Mouse (Mus musculus): ENCODE results near the gene Ntmt1. TPM values are rescaled to one million over a fixed set of nuclear protein-coding genes. Genes with fewer than 3 reads are reported as not detected.
A peak's percentile ranks its signal among the peaks of the same experiment; 100 is the strongest.

Gene Ntmt1
- polyA plus RNA-seq, 1 experiment from 2014 or later = 84.5 TPM

DNA sequence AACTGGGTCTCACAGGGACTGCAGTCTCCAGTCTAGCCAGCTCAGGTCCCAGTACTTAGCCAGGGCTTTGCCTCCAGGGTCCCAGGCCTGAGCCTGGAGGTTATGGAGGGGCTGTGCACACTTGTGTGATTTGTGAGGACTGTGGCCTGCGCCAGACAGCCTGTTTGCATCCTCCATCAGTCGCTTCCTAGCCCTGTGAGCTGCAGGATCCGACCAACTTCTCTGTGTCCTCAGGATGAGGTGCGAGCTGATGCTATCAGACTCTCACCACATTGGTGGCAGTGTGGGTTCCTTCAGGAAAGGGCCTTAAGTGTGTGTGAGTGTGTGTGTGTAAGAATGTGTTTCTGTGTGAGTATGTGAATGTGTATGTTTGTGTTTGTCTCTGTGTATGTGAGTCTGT lies 20.2 kb upstream of the Ntmt1 start:
- WGBS = 54% methylated on average over 4 of the region's 4 CpGs
- H3K4me1 ChIP-seq (replicated peaks) = peaks cover 20% of the 10 kb centered on the region
- 0 out of 2 replicates have a peak overlapping the region, but pooled peaks have one; percentile 26 for H3K9ac ChIP-seq

DNA sequence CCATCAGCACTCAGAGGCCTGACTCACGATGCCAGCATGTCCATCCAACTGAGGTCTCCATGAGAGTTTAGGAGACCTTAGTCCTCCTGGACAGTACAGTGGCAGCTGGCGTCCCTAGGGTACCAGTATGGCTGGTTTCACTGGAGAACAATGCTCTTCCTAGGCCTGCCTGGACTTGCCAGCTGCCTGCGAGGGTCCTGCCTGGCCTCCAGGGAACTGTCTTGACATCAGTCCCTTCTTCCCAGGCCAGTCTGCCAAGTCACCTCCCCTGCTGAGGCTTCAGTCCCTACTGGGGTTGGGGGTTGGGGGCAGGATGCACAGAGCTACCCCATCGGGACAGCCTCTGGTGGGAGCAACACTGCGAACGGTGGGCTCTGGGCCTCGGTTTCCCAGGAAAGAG lies 15.6 kb upstream of the Ntmt1 start:
- peaks cover 25% of the 10 kb centered on the region for H3K4me1 ChIP-seq (replicated peaks)
- no peaks in the 10 kb centered on the region for H3K9me3 ChIP-seq
- 87% methylated on average over 7 of the region's 7 CpGs for WGBS
- H3K27ac ChIP-seq = no peak overlapping the region
- no peak overlapping the region for H3K4me2 ChIP-seq (replicated peaks)
- ATAC-seq = no peak
- no peaks in the 10 kb centered on the region for H3K36me3 ChIP-seq
- no peaks in the 10 kb centered on the region for H3K27me3 ChIP-seq (replicated peaks)
- H3K4me3 ChIP-seq (replicated peaks) = no peak overlapping the region
- H3K9ac ChIP-seq = no peak overlapping the region

More for the DNA sequence above, 20.2 kb upstream of the Ntmt1 start:
- no peak overlapping the region for H3K4me2 ChIP-seq (replicated peaks)
- no peaks in the 10 kb centered on the region for H3K36me3 ChIP-seq
- no peak overlapping the region for H3K4me3 ChIP-seq (replicated peaks)
- H3K27me3 ChIP-seq (replicated peaks) = no peaks in the 10 kb centered on the region
- no peaks in the 10 kb centered on the region for H3K9me3 ChIP-seq
- ATAC-seq = no peak
- H3K27ac ChIP-seq = 0 out of 2 replicates have a peak overlapping the region, but pooled peaks have one; percentile 27

DNA sequence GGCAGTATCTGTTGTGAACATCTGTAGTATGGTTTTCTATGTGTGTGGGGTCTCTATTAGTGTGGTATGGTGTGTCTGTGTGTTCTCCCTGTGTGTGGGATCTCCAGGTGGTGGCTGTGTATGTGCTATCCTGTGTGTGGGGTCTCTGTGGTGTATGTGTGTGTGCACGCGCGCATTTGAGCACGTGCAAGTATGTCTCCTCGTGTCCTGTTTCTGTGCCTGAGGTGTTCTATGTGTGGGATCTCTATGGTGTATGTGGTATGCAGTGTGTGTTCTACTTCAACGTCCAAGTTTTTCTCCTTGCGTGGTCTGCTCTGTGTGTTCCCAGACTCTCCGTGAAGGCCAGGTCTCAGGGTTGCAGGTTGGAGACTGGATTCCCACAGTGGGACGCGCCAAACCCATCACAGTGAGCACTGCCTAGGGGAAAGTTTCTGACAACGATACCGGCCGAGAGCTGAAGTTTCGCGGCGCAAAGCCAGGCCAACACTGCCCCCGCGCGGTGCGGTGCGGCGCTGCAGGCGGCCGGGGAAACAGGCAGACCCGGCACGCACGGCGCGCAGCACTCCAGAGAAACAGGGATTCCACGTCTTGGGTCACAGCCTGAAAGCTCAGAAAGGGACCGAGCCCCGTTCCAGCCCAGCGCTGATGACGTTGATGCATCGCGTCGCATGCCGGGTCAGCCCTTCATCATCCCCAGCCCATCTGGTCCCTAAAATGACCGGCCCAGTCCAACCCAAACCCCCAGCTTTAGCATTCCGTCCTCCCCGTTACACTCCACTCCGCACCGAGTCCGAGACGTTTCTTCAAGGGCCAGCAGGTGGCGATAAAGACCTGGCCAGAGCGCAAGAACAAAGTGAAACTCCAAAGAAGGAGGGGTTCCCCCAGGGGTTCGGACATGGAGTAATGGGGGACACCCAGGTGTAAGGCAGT lies 13.2 kb upstream of the Ntmt1 start:
- no peaks in the 10 kb centered on the region; the same call in 1 of the 2 replicates for H3K27me3 ChIP-seq (replicated peaks)
- no peaks in the 10 kb centered on the region for H3K9me3 ChIP-seq
- H3K4me3 ChIP-seq (replicated peaks) = peak overlapping the region; percentile 42
- H3K4me2 ChIP-seq (replicated peaks) = peak overlapping the region; percentile 84
- H3K36me3 ChIP-seq = no peaks in the 10 kb centered on the region
- 3% methylated on average over 48 of the region's 48 CpGs for WGBS
- H3K9ac ChIP-seq = peak overlapping the region; percentile 37; the same call in 1 of the 2 replicates
- peak; percentile 84 for ATAC-seq
- peaks cover 23% of the 10 kb centered on the region for H3K4me1 ChIP-seq (replicated peaks)
- H3K27ac ChIP-seq = peak overlapping the region; percentile 82

DNA sequence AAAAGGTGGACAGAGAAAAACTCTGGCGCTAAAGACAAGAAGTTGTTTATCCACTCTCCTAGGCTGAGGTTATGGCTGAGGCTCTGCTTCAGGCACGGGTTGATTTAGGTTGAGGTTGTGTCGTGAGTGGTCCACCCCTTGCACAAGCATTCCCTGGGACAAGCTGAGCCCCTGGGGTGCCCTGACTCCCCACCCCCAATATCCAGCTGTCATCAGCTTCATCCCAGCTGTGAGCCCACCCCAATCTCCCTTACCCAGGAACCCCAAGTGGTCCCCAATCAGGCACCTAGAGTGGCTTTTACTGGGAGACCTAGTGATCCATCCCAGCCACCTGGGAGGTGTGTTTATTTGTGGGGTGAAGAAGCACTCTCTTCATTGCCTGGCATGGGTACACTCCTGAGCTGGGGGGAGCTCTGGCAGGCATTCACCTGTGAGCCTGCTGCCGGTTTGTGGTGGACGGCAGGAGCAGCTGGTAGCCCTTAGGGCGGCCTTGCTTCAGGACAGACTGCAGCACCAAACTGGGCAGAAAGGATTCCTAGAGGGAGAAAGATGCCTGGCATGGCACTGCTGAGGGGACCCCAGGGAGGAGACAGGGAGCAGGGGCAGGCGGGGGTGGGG lies 12.2 kb upstream of the Ntmt1 start:
- H3K4me3 ChIP-seq (replicated peaks) = no peak overlapping the region
- no peak for ATAC-seq
- H3K36me3 ChIP-seq = no peaks in the 10 kb centered on the region
- WGBS = 76% methylated on average over 7 of the region's 7 CpGs
- no peaks in the 10 kb centered on the region; the same call in 1 of the 2 replicates for H3K27me3 ChIP-seq (replicated peaks)
- H3K9me3 ChIP-seq = no peaks in the 10 kb centered on the region
- H3K9ac ChIP-seq = 0 out of 2 replicates have a peak overlapping the region, but pooled peaks have one; percentile 37
- no peak overlapping the region for H3K27ac ChIP-seq
- H3K4me2 ChIP-seq (replicated peaks) = peak overlapping the region; percentile 84
- H3K4me1 ChIP-seq (replicated peaks) = peaks cover 24% of the 10 kb centered on the region

DNA sequence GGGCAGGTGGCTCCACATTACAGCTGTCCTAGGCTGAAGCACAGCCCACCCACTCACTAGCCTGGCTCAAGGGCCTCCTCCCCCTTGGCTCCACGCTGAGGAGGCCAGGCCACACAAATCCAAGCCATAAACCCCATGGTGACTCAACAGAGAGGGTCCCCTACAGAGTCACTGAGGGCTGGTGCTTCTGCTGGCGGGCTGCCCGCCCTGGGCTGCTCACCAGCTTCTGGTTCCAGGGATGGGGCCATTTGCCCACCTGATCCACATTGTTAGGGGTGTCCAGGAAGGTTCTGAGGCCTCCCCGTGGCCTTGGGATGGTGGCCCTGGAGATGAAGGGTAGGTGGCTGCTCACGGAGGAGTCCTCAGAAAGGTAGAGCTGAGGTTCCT lies 11.7 kb upstream of the Ntmt1 start:
- ATAC-seq = no peak
- peaks cover 26% of the 10 kb centered on the region for H3K4me1 ChIP-seq (replicated peaks)
- no peak overlapping the region for H3K9ac ChIP-seq
- H3K27ac ChIP-seq = 0 out of 2 replicates have a peak overlapping the region, but pooled peaks have one; percentile 8
- H3K4me2 ChIP-seq (replicated peaks) = peak overlapping the region; percentile 50
- H3K36me3 ChIP-seq = no peaks in the 10 kb centered on the region
- peaks cover under 1% of the 10 kb centered on the region; the same call in 1 of the 2 replicates for H3K27me3 ChIP-seq (replicated peaks)
- H3K4me3 ChIP-seq (replicated peaks) = no peak overlapping the region
- 67% methylated on average over 5 of the region's 5 CpGs for WGBS
- H3K9me3 ChIP-seq = no peaks in the 10 kb centered on the region

DNA sequence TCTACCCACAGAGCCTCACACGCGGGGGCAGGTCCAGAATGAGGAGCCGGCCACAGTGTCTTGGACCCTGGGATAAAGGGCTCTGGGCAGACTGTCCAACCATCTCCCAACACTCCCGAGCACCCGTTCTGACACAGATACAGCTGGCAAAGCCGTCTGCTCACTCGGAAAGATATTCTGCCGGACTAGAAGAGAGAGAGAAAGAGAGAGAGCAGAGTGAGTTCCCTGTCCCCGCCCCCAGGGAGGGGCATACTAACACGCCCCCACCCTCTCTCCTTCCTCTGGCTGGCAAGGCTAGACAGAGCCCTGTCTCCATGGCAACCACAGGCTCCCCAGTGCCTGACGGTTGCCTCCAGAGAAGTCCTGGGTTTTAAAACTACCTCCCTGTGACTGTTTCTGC lies 11.2 kb upstream of the Ntmt1 start:
- 4% methylated on average over 11 of the region's 11 CpGs for WGBS
- Histone ChIP-seq H3K27ac (0 out of 2 replicates have a peak overlapping the region, but pooled peaks have one; percentile 8), H3K4me1 (replicated peaks) (peaks cover 31% of the 10 kb centered on the region), H3K4me3 (replicated peaks) (0 out of 2 replicates have a peak overlapping the region, but pooled peaks have one; percentile 3), H3K9ac (no peak overlapping the region), H3K4me2 (replicated peaks) (peak overlapping the region; percentile 50), H3K9me3 (no peaks in the 10 kb centered on the region), H3K27me3 (replicated peaks) (peaks cover 5% of the 10 kb centered on the region), H3K36me3 (no peaks in the 10 kb centered on the region)
- ATAC-seq = peak; percentile 52; the same call in 1 of the 2 replicates

DNA sequence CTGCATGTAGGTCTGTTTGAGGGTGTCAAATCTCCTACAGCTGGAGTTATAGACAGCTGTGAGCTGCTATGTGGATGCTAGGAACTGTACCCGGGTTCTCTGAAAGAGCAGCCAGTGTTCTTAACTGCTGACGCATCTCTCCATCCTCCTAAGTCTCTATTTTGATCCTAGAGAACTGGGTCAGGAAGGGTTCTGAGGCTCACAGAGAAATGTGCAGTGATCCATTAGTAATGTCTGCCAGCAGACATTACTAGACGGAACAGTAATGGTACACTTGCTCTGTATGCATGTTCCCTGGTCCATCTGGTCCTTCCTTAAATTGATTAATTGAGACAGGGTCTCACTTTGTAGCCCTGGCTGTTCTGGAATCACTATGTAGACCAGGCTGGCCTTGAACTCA lies 8.2 kb upstream of the Ntmt1 start:
- no peaks in the 10 kb centered on the region for H3K36me3 ChIP-seq
- H3K4me3 ChIP-seq (replicated peaks) = no peak overlapping the region
- no peaks in the 10 kb centered on the region for H3K9me3 ChIP-seq
- H3K27ac ChIP-seq = no peak overlapping the region
- no peak overlapping the region for H3K4me2 ChIP-seq (replicated peaks)
- WGBS = 73% methylated on average over 3 of the region's 3 CpGs
- no peak for ATAC-seq
- H3K27me3 ChIP-seq (replicated peaks) = peaks cover 13% of the 10 kb centered on the region
- H3K9ac ChIP-seq = no peak overlapping the region
- peaks cover 33% of the 10 kb centered on the region for H3K4me1 ChIP-seq (replicated peaks)

DNA sequence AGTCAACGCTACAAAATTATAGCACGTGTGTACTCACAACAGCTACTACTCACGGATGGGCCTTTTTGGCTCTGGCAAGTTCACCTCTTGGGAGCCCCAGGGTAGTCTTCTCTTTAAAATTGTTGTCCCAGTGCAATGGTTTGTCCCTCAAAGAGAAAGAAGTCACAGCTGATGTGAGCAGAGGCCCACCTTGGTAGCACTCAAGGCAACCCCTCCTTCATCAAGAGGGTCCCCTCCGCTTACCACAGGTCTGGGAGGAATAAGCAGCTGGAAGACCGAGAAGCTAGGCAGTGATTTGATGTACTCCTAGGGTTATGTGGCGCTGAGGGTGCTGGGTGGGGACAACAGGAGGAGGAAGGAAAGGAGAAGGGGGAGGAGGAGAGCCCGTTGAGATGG lies 7.0 kb upstream of the Ntmt1 start:
- WGBS = 43% methylated on average over 7 of the region's 7 CpGs
- Histone ChIP-seq H3K9ac (peak overlapping the region; percentile 58), H3K4me3 (replicated peaks) (peak overlapping the region; percentile 47)

DNA sequence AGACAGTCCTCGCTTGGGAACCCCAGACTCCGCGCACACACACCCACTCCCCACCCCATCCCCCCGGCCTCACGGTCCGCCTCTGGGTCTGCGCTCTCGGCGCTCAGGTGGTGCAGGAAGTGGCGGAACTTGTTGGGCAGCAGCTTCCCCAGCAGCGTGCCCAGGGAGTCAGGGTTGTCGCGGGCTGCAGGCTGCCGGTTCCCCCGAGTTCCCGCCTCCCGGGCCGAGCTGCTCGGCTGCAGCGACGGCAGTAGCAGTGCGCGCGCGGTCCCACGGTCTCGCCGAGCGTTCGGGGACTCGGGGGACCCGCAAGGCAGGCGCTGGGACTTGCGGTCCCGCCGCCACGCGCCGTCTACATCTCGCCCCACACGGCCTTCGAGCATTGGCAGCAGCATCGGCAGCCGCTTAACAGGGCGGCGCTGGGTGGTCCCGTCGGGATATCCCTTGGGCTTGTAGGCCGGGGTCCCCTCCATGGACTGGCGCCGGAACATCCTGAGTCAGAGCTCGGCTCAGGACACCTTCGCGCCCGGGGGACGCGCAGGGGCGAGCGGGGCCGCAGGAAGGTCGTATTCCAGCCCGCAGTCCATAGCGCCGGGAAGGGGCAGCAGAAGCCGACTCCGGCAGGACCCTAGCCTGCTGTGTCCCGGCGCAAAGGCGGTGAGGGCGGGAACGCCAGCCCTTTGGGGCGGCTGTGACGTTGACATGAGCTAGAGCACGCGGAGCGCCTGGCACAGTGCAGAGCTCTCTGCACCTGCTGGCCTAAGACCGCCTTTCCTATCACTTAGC lies 6.4 kb upstream of the Ntmt1 start:
- Histone ChIP-seq H3K27me3 (replicated peaks) (peaks cover 13% of the 10 kb centered on the region), H3K9ac (peak overlapping the region; percentile 58), H3K4me3 (replicated peaks) (peak overlapping the region; percentile 47), H3K36me3 (no peaks in the 10 kb centered on the region), H3K9me3 (no peaks in the 10 kb centered on the region), H3K4me2 (replicated peaks) (peak overlapping the region; percentile 100), H3K27ac (no peak overlapping the region), H3K4me1 (replicated peaks) (peaks cover 21% of the 10 kb centered on the region)
- 1% methylated on average over 77 of the region's 77 CpGs for WGBS
- ATAC-seq = peak; percentile 76

More for the DNA sequence above, 7.0 kb upstream of the Ntmt1 start:
- Histone ChIP-seq H3K4me1 (replicated peaks) (peaks cover 27% of the 10 kb centered on the region), H3K27me3 (replicated peaks) (peaks cover 13% of the 10 kb centered on the region), H3K9me3 (no peaks in the 10 kb centered on the region), H3K27ac (no peak overlapping the region), H3K4me2 (replicated peaks) (peak overlapping the region; percentile 100), H3K36me3 (no peaks in the 10 kb centered on the region)
- no peak for ATAC-seq

DNA sequence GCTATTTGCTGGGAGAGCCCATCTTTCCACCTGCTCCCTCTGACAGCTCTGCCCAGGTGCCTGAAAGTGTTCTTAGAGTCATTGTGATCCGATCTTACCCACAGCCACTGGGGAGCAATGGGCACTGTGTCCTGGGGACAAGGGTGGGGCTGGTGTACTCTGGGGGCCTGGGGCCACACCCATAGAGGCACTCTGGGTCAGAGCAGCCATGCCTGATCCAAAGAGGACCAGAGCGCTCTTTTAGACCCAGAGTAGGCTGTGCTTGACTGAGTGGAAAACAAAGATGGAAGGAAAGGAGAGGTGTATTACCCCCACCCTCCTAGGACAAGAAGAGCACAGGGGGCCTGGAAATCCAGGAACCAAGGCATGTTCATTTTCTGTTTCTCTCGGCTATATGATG lies 4.0 kb upstream of the Ntmt1 start, which contains the start of gene 1700001O22Rik:
Gene 1700001O22Rik, minus strand, starts transcription at position 58 of the 400 bp plus-strand sequence.
- Histone ChIP-seq H3K4me3 (replicated peaks) (no peak within 1 kb of the TSS), H3K4me1 (replicated peaks) (peaks cover 20% of the 10 kb centered on the region), H3K9ac (no peak within 1 kb of the TSS), H3K27me3 (replicated peaks) (peaks cover 13% of the 10 kb centered on the region), H3K36me3 (no peaks in the 10 kb centered on the region), H3K4me2 (replicated peaks) (no peak within 1 kb of the TSS), H3K9me3 (no peaks in the 10 kb centered on the region), H3K27ac (no peak within 1 kb of the TSS)
- WGBS = 82% methylated on average over 3 of the region's 3 CpGs
- no peak for ATAC-seq

DNA sequence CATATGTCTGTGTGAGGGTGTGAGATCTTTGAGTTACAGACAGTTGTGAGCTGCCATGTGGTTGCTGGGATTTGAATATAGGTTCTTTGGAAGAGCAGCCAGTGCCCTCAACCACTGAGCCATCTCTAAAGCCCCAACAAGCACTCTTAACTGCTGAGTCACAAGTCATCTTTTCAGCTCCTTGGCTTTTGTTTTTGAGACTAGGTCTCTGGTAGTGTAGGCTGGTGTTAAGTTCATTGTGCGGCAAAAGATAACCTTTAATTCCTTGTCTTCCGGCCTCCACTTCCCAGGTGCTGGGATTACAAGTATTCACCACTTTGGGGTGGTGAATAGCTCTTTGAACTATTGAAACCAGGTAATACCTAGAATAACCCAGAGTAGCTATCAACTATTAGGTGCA lies 1.6 kb upstream of the Ntmt1 start:
- WGBS = 94% methylated on average over 2 of the region's 2 CpGs
- Histone ChIP-seq H3K4me2 (replicated peaks) (no peak overlapping the region), H3K9ac (no peak overlapping the region), H3K4me1 (replicated peaks) (peaks cover 27% of the 10 kb centered on the region), H3K9me3 (no peaks in the 10 kb centered on the region), H3K4me3 (replicated peaks) (no peak overlapping the region), H3K27me3 (replicated peaks) (peaks cover 12% of the 10 kb centered on the region), H3K27ac (no peak overlapping the region), H3K36me3 (no peaks in the 10 kb centered on the region)
- ATAC-seq = no peak

All from intestine, embryonic 15.5 days (tissue).